Mouse (Mus musculus): ENCODE measurements around the gene Pofut1. TPM values are rescaled to one million over a fixed set of nuclear protein-coding genes. Genes with fewer than 3 reads are reported as not detected.
"Not testable (repeated sequence)": the region's sequence is repeated elsewhere in the genome, so short reads cannot be mapped to it uniquely, and the experiment has no call there.

Pofut1 gene
- polyA plus RNA-seq, 1 experiment from 2014 or later: 6.1 TPM

- Histone ChIP-seq H3K9me3 (replicated peaks) (no peaks in the 10 kb centered on the region), H3K36me3 (peaks cover 56% of the 10 kb centered on the region), H3K4me1 (peaks cover 44% of the 10 kb centered on the region), H3K4me3 (peak overlapping the region; percentile 99), H3K27ac (peak overlapping the region; percentile 99), H3K27me3 (ENCODE audit: low read depth, poor library complexity, severe bottlenecking) (no peaks in the 10 kb centered on the region)
- WGBS: under 1% methylated on average over 33 of the region's 33 CpGs
- no peak for DNase-seq (ENCODE audit: low spot score)
Measured at GRCm38 (mm10) chr2:153240701-153241235, 565 bp upstream of the Pofut1 start.

GRCm38 (mm10) chr2:153242156-153242555, 823 bp downstream of the Pofut1 start:
- Histone ChIP-seq H3K9me3 (replicated peaks) (no peaks in the 10 kb centered on the region), H3K27me3 (ENCODE audit: low read depth, poor library complexity, severe bottlenecking) (no peaks in the 10 kb centered on the region), H3K4me3 (peak overlapping the region; percentile 99), H3K36me3 (peaks cover 53% of the 10 kb centered on the region), H3K4me1 (peaks cover 43% of the 10 kb centered on the region), H3K27ac (peak overlapping the region; percentile 99; the same call in 1 of the 2 replicates)
- DNase-seq (ENCODE audit: low spot score): no peak
- WGBS: 72% methylated on average over 6 of the region's 6 CpGs

- 92% methylated on average over 5 of the region's 5 CpGs for WGBS
Measured at GRCm38 (mm10) chr2:153249751-153250150, 8.4 kb downstream of the Pofut1 start.

GRCm38 (mm10) chr2:153256604-153257003, 15.3 kb downstream of the Pofut1 start:
- H3K4me3 ChIP-seq: no peak overlapping the region
- H3K36me3 ChIP-seq: peaks cover 65% of the 10 kb centered on the region
- H3K27ac ChIP-seq: no peak overlapping the region
- H3K27me3 ChIP-seq (ENCODE audit: low read depth, poor library complexity, severe bottlenecking): no peaks in the 10 kb centered on the region
- no peaks in the 10 kb centered on the region for H3K9me3 ChIP-seq (replicated peaks)
- 85% methylated on average over 2 of the region's 2 CpGs for WGBS
- no peak for DNase-seq (ENCODE audit: low spot score)
- no peaks in the 10 kb centered on the region for H3K4me1 ChIP-seq

More at GRCm38 (mm10) chr2:153249751-153250150, 8.4 kb downstream of the Pofut1 start:
- DNase-seq (ENCODE audit: low spot score): no peak
- no peaks in the 10 kb centered on the region for H3K9me3 ChIP-seq (replicated peaks)
- H3K4me1 ChIP-seq: no peaks in the 10 kb centered on the region
- H3K36me3 ChIP-seq: peaks cover 86% of the 10 kb centered on the region
- H3K27ac ChIP-seq: no peak overlapping the region
- H3K27me3 ChIP-seq (ENCODE audit: low read depth, poor library complexity, severe bottlenecking): no peaks in the 10 kb centered on the region
- H3K4me3 ChIP-seq: no peak overlapping the region

- Histone ChIP-seq H3K4me3 (no peak overlapping the region), H3K36me3 (peaks cover 64% of the 10 kb centered on the region)
Measured at GRCm38 (mm10) chr2:153259030-153259863, 17.9 kb downstream of the Pofut1 start.

GRCm38 (mm10) chr2:153259864-153260674, 18.7 kb downstream of the Pofut1 start:
- WGBS: 63% methylated on average over 3 of the region's 3 CpGs
- no peaks in the 10 kb centered on the region for H3K27me3 ChIP-seq (ENCODE audit: low read depth, poor library complexity, severe bottlenecking)
- no peak for DNase-seq (ENCODE audit: low spot score)
- peaks cover 65% of the 10 kb centered on the region for H3K36me3 ChIP-seq
- no peak overlapping the region for H3K4me3 ChIP-seq
- no peaks in the 10 kb centered on the region for H3K9me3 ChIP-seq (replicated peaks)
- no peak overlapping the region for H3K27ac ChIP-seq
- no peaks in the 10 kb centered on the region for H3K4me1 ChIP-seq

More at GRCm38 (mm10) chr2:153259030-153259863, 17.9 kb downstream of the Pofut1 start:
- H3K9me3 ChIP-seq (replicated peaks): no peaks in the 10 kb centered on the region
- no peaks in the 10 kb centered on the region for H3K27me3 ChIP-seq (ENCODE audit: low read depth, poor library complexity, severe bottlenecking)
- DNase-seq (ENCODE audit: low spot score): no peak
- WGBS: 85% methylated on average over 12 of the region's 12 CpGs
- no peak overlapping the region for H3K27ac ChIP-seq
- H3K4me1 ChIP-seq: no peaks in the 10 kb centered on the region

- H3K4me3 ChIP-seq: no peak overlapping the region
- no peak for DNase-seq (ENCODE audit: low spot score)
- H3K36me3 ChIP-seq: peaks cover 87% of the 10 kb centered on the region
Measured at GRCm38 (mm10) chr2:153263053-153263452, 21.7 kb downstream of the Pofut1 start.

GRCm38 (mm10) chr2:153267331-153267730, 26.0 kb downstream of the Pofut1 start:
- Histone ChIP-seq H3K27me3 (ENCODE audit: low read depth, poor library complexity, severe bottlenecking) (no peaks in the 10 kb centered on the region), H3K36me3 (peaks cover 50% of the 10 kb centered on the region), H3K4me3 (no peak overlapping the region), H3K4me1 (peaks cover 6% of the 10 kb centered on the region; the same call in 1 of the 2 replicates), H3K9me3 (replicated peaks) (no peaks in the 10 kb centered on the region), H3K27ac (no peak overlapping the region)
- DNase-seq (ENCODE audit: low spot score): no peak
- 80% methylated on average over 2 of the region's 2 CpGs for WGBS

More at GRCm38 (mm10) chr2:153263053-153263452, 21.7 kb downstream of the Pofut1 start:
- Histone ChIP-seq H3K9me3 (replicated peaks) (no peaks in the 10 kb centered on the region), H3K27ac (no peak overlapping the region), H3K4me1 (no peaks in the 10 kb centered on the region), H3K27me3 (ENCODE audit: low read depth, poor library complexity, severe bottlenecking) (no peaks in the 10 kb centered on the region)
- 89% methylated on average over 7 of the region's 7 CpGs for whole genome bisulfite sequencing

GRCm38 (mm10) chr2:153270231-153270915, 29.0 kb downstream of the Pofut1 start:
- not testable (repeated sequence) for H3K4me3 ChIP-seq; H3K27me3 ChIP-seq (ENCODE audit: low read depth, poor library complexity, severe bottlenecking); DNase-seq (ENCODE audit: low spot score); H3K27ac ChIP-seq; H3K9me3 ChIP-seq (replicated peaks)
- Histone ChIP-seq H3K4me1 (peaks cover 19% of the 10 kb centered on the region), H3K36me3 (peaks cover 21% of the 10 kb centered on the region)
- WGBS: 76% methylated on average over 8 of the region's 8 CpGs

GRCm38 (mm10) chr2:153274200-153274918, 33.0 kb downstream of the Pofut1 start:
- not testable (repeated sequence) for H3K27me3 ChIP-seq (ENCODE audit: low read depth, poor library complexity, severe bottlenecking); H3K4me3 ChIP-seq; DNase-seq (ENCODE audit: low spot score); H3K27ac ChIP-seq; H3K9me3 ChIP-seq (replicated peaks); H3K36me3 ChIP-seq
- H3K4me1 ChIP-seq: peaks cover 19% of the 10 kb centered on the region
- WGBS: 84% methylated on average over 6 of the region's 6 CpGs

GRCm38 (mm10) chr2:153274919-153275247, 33.5 kb downstream of the Pofut1 start:
- H3K4me1 ChIP-seq: peaks cover 16% of the 10 kb centered on the region
- DNase-seq (ENCODE audit: low spot score): no peak

GRCm38 (mm10) chr2:153275577-153275976, 34.2 kb downstream of the Pofut1 start:
- not testable (repeated sequence) for DNase-seq (ENCODE audit: low spot score); H3K27me3 ChIP-seq (ENCODE audit: low read depth, poor library complexity, severe bottlenecking); H3K27ac ChIP-seq; H3K4me3 ChIP-seq; H3K9me3 ChIP-seq (replicated peaks); H3K36me3 ChIP-seq
- WGBS: 90% methylated on average over 3 of the region's 3 CpGs
- H3K4me1 ChIP-seq: peaks cover 14% of the 10 kb centered on the region

More at GRCm38 (mm10) chr2:153274919-153275247, 33.5 kb downstream of the Pofut1 start:
- Histone ChIP-seq H3K36me3 (no peaks in the 10 kb centered on the region), H3K27me3 (ENCODE audit: low read depth, poor library complexity, severe bottlenecking) (no peaks in the 10 kb centered on the region), H3K4me3 (no peak overlapping the region), H3K27ac (no peak overlapping the region), H3K9me3 (replicated peaks) (no peaks in the 10 kb centered on the region)
- 83% methylated on average over 6 of the region's 6 CpGs for WGBS
